Mouse (Mus musculus): ENCODE data around the gene Dnajc5. TPM values are rescaled to one million over a fixed set of nuclear protein-coding genes. Genes with fewer than 3 reads are reported as not detected.
A peak's percentile ranks its signal among the peaks of the same experiment; 100 is the strongest.

The Dnajc5 gene
- total RNA-seq, 1 experiment = 67.2 TPM

- TF ChIP-seq ZNF384 (IDR thresholded peaks at IDR 0.05; ENCODE audit: low read depth, low read length) = no peak
- TF ChIP-seq HCFC1 (IDR thresholded peaks at IDR 0.05; ENCODE audit: borderline replicate concordance, insufficient read depth, low read length) = no peak
- TF ChIP-seq CHD2 (IDR thresholded peaks at IDR 0.05; ENCODE audit: low read depth, low read length) = no peak
- TF ChIP-seq MAFK (IDR thresholded peaks at IDR 0.05; ENCODE audit: insufficient read depth, low read depth, low read length) = no peak
- TF ChIP-seq ZC3H11A (IDR thresholded peaks at IDR 0.05; ENCODE audit: borderline replicate concordance, low read depth, low read length) = no peak; the same call in 1 of the 2 replicates
- H3K4me3 ChIP-seq (ENCODE audit: insufficient read depth in 1 of 2, low read depth in 1 of 2, low read length in 2 of 2, poor library complexity in 1 of 2, severe bottlenecking in 1 of 2) = no peak overlapping the region
- peak; percentile 29 for DNase-seq (ENCODE audit: low read depth, low spot score)
- H3K36me3 ChIP-seq (ENCODE audit: control insufficient read depth, insufficient read depth, low read length, poor library complexity, severe bottlenecking) = no peaks in the 10 kb centered on the region; the same call in 1 of the 2 replicates
- H3K9ac ChIP-seq (ENCODE audit: insufficient read depth, low read depth, low read length, poor library complexity, severe bottlenecking) = no peak overlapping the region
- in situ Hi-C loops (cut with MboI; ENCODE audit: low sequenced_read_pairs in 2 of 2, unreplicated experiment in 2 of 2) = no loop called here
- peaks cover 0 to 3% of the 10 kb centered on the region in 2 experiments; a peak in 1 of 4 replicates for H3K4me1 ChIP-seq (ENCODE audit: control insufficient read depth in 2 of 2, insufficient read depth in 2 of 2, low read length in 2 of 2, poor library complexity in 1 of 2)
- no peak overlapping the region for H3K27ac ChIP-seq (ENCODE audit: insufficient read depth, low read depth, low read length, poor library complexity, severe bottlenecking)
- H3K9me3 ChIP-seq (ENCODE audit: control insufficient read depth, insufficient read depth, low read depth, low read length) = no peaks in the 10 kb centered on the region
Observed at GRCm38 (mm10) chr2:181568272-181569008, 48.2 kb downstream of the Dnajc5 start.

GRCm38 (mm10) chr2:181569856-181570255 lies 49.6 kb downstream of the Dnajc5 start:
- H3K9me3 ChIP-seq (ENCODE audit: control insufficient read depth, insufficient read depth, low read depth, low read length) = no peaks in the 10 kb centered on the region
- TF ChIP-seq MAFK (IDR thresholded peaks at IDR 0.05; ENCODE audit: insufficient read depth, low read depth, low read length) (no peak), ZC3H11A (IDR thresholded peaks at IDR 0.05; ENCODE audit: borderline replicate concordance, low read depth, low read length) (no peak), CHD2 (IDR thresholded peaks at IDR 0.05; ENCODE audit: low read depth, low read length) (no peak), HCFC1 (IDR thresholded peaks at IDR 0.05; ENCODE audit: borderline replicate concordance, insufficient read depth, low read length) (no peak), ZNF384 (IDR thresholded peaks at IDR 0.05; ENCODE audit: low read depth, low read length) (no peak)
- H3K4me3 ChIP-seq (ENCODE audit: insufficient read depth in 1 of 2, low read depth in 1 of 2, low read length in 2 of 2, poor library complexity in 1 of 2, severe bottlenecking in 1 of 2) = no peak overlapping the region
- H3K9ac ChIP-seq (ENCODE audit: insufficient read depth, low read depth, low read length, poor library complexity, severe bottlenecking) = no peak overlapping the region
- H3K4me1 ChIP-seq (ENCODE audit: control insufficient read depth in 2 of 2, insufficient read depth in 2 of 2, low read length in 2 of 2, poor library complexity in 1 of 2) = peaks cover 0 to 3% of the 10 kb centered on the region in 2 experiments; a peak in 1 of 4 replicates
- no peaks in the 10 kb centered on the region; the same call in 1 of the 2 replicates for H3K36me3 ChIP-seq (ENCODE audit: control insufficient read depth, insufficient read depth, low read length, poor library complexity, severe bottlenecking)
- in situ Hi-C loops (cut with MboI; ENCODE audit: low sequenced_read_pairs in 2 of 2, unreplicated experiment in 2 of 2) = no loop called here
- no peak overlapping the region for H3K27ac ChIP-seq (ENCODE audit: insufficient read depth, low read depth, low read length, poor library complexity, severe bottlenecking)
- no peak for DNase-seq (ENCODE audit: low read depth, low spot score)

GRCm38 (mm10) chr2:181570375-181570774 lies 50.1 kb downstream of the Dnajc5 start:
- in situ Hi-C loops (cut with MboI; ENCODE audit: low sequenced_read_pairs in 2 of 2, unreplicated experiment in 2 of 2) = no loop called here
- Histone ChIP-seq H3K4me3 (ENCODE audit: insufficient read depth in 1 of 2, low read depth in 1 of 2, low read length in 2 of 2, poor library complexity in 1 of 2, severe bottlenecking in 1 of 2) (no peak overlapping the region), H3K9ac (ENCODE audit: insufficient read depth, low read depth, low read length, poor library complexity, severe bottlenecking) (no peak overlapping the region), H3K4me1 (ENCODE audit: control insufficient read depth in 2 of 2, insufficient read depth in 2 of 2, low read length in 2 of 2, poor library complexity in 1 of 2) (peaks cover 0 to 3% of the 10 kb centered on the region in 2 experiments; a peak in 1 of 4 replicates), H3K27ac (ENCODE audit: insufficient read depth, low read depth, low read length, poor library complexity, severe bottlenecking) (no peak overlapping the region), H3K9me3 (ENCODE audit: control insufficient read depth, insufficient read depth, low read depth, low read length) (no peaks in the 10 kb centered on the region), H3K36me3 (ENCODE audit: control insufficient read depth, insufficient read depth, low read length, poor library complexity, severe bottlenecking) (no peaks in the 10 kb centered on the region; the same call in 1 of the 2 replicates)
- TF ChIP-seq ZNF384 (IDR thresholded peaks at IDR 0.05; ENCODE audit: low read depth, low read length) (no peak), ZC3H11A (IDR thresholded peaks at IDR 0.05; ENCODE audit: borderline replicate concordance, low read depth, low read length) (no peak), HCFC1 (IDR thresholded peaks at IDR 0.05; ENCODE audit: borderline replicate concordance, insufficient read depth, low read length) (no peak), MAFK (IDR thresholded peaks at IDR 0.05; ENCODE audit: insufficient read depth, low read depth, low read length) (no peak), CHD2 (IDR thresholded peaks at IDR 0.05; ENCODE audit: low read depth, low read length) (no peak)
- no peak for DNase-seq (ENCODE audit: low read depth, low spot score)

GRCm38 (mm10) chr2:181570921-181571595 lies 50.8 kb downstream of the Dnajc5 start:
- Histone ChIP-seq H3K4me1 (ENCODE audit: control insufficient read depth in 2 of 2, insufficient read depth in 2 of 2, low read length in 2 of 2, poor library complexity in 1 of 2) (peaks cover 0 to 3% of the 10 kb centered on the region in 2 experiments; a peak in 1 of 4 replicates), H3K9ac (ENCODE audit: insufficient read depth, low read depth, low read length, poor library complexity, severe bottlenecking) (no peak overlapping the region), H3K9me3 (ENCODE audit: control insufficient read depth, insufficient read depth, low read depth, low read length) (no peaks in the 10 kb centered on the region), H3K4me3 (ENCODE audit: insufficient read depth in 1 of 2, low read depth in 1 of 2, low read length in 2 of 2, poor library complexity in 1 of 2, severe bottlenecking in 1 of 2) (no peak overlapping the region), H3K36me3 (ENCODE audit: control insufficient read depth, insufficient read depth, low read length, poor library complexity, severe bottlenecking) (no peaks in the 10 kb centered on the region; the same call in 1 of the 2 replicates), H3K27ac (ENCODE audit: insufficient read depth, low read depth, low read length, poor library complexity, severe bottlenecking) (no peak overlapping the region)
- TF ChIP-seq CHD2 (IDR thresholded peaks at IDR 0.05; ENCODE audit: low read depth, low read length) = no peak
- TF ChIP-seq ZC3H11A (IDR thresholded peaks at IDR 0.05; ENCODE audit: borderline replicate concordance, low read depth, low read length) = no peak
- no peak for TF ChIP-seq HCFC1 (IDR thresholded peaks at IDR 0.05; ENCODE audit: borderline replicate concordance, insufficient read depth, low read length)
- no peak for TF ChIP-seq ZNF384 (IDR thresholded peaks at IDR 0.05; ENCODE audit: low read depth, low read length)
- TF ChIP-seq MAFK (IDR thresholded peaks at IDR 0.05; ENCODE audit: insufficient read depth, low read depth, low read length) = no peak
- in situ Hi-C loops (cut with MboI; ENCODE audit: low sequenced_read_pairs in 2 of 2, unreplicated experiment in 2 of 2) = no loop called here
- DNase-seq (ENCODE audit: low read depth, low spot score) = no peak
